Mouse (Mus musculus): ENCODE results near the gene Galnt6.

The Galnt6 gene

DNA sequence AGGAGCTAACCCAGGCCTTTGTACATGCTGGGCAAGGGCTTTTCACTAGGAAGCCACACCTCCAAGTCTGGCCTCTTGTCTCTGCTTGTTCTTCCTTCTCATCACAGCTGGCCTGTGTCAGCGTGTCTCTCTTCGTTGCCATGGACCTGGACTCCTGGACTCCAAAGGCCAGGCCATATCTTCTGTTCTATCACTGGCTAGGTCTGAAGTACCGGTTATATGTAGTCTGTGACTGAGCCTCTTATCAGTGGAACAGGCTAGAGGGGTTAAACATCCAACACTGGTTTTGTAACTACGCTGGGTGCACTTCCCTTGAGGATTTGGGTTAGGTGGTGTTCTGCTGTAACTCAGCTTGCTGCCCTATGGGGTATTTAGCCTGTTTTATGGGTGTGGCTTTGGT lies 7.2 kb downstream of the Galnt6 start:
- DNase-seq (ENCODE audit: low read depth, low spot score) = no peak

DNA sequence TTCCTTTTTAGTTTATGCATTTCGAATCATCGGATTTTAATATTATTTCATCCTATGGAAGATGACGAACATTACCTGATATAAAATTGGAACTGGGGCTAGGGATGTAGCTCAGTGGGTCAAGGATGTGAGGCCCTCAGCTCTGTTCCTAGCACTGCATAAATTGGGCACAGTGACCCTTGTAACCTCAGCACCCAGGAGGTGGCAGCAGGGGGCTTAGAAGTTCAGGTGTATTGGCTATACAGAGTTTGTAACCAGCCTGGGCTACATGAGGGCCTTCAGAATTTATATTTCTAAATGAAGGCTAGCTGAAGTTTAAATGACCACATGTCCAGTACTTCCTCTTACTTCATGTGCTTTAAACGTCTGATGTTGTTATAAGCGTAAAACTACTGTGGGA lies 7.7 kb downstream of the Galnt6 start:
- DNase-seq (ENCODE audit: low read depth, low spot score) = no peak

DNA sequence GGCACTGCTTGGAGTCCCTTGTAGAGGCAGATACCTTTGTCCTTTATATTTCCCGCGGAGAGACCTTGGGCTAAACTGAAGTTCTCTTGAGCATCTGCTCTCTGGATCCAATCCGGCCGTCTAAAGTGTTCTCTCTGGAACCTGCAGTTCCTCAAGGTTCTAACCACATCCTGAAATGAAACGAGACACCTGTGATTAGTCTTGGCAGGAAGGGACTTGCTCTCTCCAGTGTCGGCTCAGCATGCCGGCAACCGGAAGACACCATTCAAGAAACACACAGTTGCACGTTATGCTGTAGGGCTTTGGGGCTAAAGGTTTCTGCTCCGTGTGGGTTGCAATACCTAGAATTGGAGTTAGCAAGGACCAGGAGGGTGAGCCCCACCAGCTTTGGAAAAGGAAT lies 9.1 kb downstream of the Galnt6 start:
- DNase-seq (ENCODE audit: low read depth, low spot score) = no peak

DNA sequence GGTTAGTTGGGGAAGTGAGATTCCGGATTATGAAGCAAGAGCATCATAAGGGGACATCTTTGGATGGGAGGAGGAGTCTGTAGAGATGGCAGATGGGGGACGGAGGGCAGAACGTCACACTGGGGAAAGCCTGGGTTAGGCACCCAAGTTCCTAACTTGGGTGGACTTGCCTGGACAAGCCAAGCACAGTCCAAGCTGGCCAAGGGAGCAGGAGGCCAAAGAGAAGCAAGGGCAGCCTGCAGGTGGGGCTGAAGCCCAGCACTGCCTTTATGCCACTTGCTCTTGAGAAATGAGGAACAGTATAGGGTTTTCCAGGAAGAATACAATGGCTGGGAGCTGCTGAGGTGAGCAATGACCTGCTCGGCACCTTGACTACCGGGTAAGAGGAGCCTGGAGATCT lies 10.0 kb downstream of the Galnt6 start:
- no peak for DNase-seq (ENCODE audit: low read depth, low spot score)

DNA sequence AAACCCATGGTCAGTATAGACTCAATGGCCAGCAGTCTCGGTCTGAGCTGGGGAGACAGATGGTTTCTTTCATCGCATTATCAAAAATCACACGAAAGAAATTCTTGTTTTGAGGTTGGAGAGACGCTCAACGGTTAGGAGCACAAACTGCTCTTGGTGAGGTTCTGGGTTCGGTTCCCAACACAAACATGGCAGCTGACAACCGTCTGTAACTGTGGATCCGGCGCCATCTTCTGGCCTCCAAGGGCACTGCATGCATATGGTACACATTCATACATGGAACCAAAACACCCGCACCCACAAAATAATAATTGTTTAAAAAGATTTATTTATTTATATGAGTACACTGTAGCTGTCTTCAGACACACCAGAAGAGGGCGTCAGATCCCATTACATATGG lies 10.6 kb downstream of the Galnt6 start:
- DNase-seq (ENCODE audit: low read depth, low spot score) = no peak

DNA sequence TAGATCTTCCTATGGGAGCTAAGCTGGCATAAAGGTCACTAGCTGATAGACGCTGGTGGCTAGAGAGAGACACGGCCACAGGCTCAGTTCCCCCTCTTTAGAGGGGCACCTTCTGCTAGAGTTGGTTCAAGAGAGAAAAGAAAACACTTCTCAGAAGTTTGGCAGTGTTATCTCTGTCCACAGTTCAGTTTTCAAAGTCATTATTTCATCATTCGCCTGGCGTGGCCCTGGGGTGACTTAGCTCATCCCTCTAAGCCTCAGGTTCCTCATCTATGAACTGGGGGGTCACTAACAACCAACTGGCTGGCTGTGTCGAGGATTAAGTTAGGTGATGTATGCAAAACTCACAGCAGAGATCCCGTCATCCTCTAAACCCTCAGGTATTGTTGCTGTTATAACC lies 11.2 kb downstream of the Galnt6 start:
- no peak for DNase-seq (ENCODE audit: low read depth, low spot score)

DNA sequence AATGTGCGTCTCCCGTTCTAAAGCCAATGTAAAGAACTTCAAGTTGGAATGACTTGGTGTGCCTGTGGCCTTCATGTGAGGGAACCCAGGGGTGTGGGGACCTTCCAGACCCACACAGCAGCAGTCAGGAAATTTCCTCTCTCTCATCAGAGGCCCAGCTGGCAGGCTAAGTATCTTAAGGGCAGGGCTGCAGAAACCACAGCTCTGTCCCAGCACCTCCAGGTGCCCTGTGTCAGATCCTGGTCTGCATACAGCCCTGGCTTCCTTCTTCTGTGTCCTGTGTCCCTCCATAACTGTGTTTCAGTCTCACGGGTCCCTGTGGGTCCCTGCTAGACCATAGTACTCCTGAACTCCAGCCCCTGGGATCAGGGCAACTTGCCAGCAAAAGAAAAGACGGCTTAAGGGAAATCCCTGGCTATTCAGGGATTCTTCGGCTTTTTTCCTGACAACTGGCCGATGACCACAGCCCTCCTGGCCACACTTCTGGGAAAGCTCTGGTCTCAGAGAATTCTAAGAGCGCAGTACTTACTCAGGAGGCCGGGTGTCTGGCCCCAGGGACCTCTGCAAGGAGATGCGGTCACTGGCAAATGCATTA lies 13.7 kb downstream of the Galnt6 start:
- no peak for DNase-seq (ENCODE audit: low read depth, low spot score)

DNA sequence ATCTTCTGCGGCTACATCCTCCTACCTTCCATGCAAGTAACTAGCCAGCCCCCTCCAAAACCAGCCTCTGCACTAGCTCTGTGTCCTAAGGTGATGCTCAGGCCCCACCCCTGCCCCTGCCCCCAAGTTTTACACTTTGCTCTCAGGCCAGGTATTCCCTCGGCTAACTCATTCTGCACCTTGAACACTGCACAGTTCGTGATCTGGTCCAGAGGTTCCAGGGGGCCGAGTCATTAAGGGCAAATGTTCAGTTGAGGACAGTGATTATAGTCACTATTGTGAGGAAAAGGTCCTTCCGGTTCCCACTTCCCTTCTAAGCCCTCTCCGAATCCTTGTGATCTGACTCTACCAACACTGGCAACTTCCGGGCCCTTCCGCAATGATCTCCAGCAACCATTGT lies 14.7 kb downstream of the Galnt6 start:
- no peak for DNase-seq (ENCODE audit: low read depth, low spot score)

DNA sequence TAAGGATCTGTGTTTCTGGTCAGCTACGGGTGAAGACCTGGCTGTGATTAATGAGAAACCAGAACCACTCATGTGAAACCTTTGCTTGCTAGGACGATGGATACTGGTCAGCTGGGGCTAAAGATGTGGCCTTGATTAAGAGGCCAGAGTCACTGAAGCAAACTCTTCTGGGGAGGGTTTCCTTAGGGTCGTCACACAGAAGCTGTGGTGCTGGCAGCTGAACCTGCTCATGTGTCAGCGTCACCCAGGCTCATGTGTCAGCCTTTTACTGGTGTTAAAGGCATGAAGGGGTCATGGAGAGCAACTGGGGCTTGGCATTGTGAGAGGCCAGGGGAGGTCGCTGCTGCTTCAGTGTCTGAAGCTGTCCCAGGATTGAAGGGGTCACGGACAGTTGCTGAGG lies 18.3 kb downstream of the Galnt6 start:
- DNase-seq (ENCODE audit: low read depth, low spot score) = no peak

DNA sequence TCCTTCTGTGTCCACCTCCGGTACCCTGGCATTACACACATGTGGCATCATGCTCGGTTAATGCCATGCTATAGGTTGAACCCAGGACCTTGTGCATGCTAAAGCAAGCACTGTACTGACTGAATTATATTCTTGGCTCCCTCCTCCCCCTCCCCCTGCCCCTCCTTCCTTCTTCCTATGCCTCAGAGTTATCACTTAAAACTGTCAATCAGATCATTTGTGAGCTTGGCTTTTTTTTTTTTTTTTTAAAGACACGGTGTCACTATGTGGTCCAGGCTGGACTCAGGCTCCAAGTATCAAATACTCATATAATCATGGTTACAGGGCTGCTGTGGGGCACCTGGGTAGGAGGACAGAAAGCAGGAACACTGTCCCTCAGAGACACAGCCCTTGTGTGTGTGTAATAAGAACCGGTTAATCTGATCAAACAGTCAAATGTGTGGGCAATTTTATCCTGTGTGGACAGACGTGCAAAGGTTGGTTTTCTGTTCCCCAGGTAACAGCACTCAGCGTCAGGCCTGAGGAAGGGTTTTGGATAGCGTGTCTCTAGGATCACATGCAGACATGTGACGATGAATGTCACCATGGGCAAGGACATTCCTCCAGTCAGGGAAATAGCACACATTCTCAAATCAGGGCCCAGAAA lies 20.6 kb downstream of the Galnt6 start:
- no peak for DNase-seq (ENCODE audit: low read depth, low spot score)

DNA sequence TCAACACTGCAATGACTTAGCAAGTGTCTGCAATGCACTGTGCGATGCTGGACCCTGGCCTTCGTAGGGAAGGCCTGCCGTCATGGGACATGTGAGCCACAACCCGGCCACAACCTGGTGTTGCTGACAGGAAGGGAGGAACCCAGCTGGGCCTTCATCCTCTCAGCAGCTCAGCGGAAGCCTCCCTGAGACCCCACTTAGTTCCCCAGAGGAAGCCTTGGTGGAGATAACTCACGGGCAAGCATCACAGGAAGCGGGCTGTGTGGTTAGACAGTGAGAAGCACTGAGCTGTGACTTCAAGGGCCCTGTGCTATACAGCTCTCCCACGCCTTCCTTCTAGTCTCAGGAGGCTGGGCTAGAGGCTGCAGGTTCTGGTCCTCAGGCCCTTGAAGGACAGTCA lies 22.9 kb downstream of the Galnt6 start:
- DNase-seq (ENCODE audit: low read depth, low spot score) = no peak

DNA sequence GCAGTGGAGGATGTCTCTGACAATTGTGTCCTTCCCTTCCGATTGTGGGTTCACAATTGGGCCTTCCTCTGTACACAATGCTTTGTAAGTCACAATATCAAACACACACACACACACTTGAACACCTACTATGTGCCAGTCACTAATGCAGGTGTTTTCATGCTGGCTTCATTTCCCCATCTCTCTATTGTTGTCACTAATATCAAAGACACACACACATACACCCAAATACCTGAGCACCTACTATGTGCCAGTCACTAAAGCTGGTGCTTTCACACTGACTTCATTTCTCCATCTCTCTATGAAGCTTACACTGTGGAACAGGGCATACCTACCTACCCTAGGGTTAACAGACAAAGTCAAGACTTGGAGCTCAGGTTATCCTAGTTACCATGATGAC lies 23.8 kb downstream of the Galnt6 start:
- no peak for DNase-seq (ENCODE audit: low read depth, low spot score)

DNA sequence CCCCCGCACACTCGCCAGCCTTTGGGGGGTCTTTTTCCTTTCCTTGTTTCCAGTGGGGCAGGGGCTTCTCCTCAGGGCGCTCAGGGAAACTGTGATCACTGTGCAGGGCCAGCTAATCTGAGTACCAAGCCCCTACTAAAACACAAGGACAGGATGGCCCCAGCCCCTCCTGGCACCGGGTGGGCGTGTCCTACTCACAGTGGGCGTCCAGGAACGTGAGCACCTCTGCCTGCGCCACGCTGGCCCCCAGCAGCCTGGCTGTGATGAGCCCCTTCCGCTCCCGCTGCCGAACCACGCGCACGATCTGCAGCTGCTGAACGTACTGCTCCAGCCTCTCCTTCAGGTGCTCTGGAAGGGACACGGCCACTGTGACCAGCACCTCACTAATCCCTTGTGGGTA lies 25.3 kb downstream of the Galnt6 start:
- no peak for DNase-seq (ENCODE audit: low read depth, low spot score)

DNA sequence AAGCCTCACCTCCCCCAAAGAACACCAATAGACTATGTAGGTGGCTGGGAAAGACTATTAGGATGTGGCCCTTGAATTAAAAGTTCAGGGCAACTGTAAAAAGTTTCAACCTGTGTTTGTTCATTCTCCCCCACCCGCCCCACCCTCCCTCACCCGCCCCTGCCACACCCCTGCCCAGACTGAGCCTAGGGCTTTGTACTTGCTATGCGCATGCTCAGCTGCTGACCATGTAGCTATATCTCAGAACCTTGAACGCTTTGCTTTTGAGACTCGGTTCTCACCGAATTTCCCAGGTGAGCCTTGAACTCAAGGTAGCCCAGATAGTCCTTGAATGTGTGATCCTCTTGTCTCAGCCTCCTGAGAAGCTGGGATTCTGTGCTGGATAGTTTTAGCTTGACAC lies 27.3 kb downstream of the Galnt6 start:
- DNase-seq (ENCODE audit: low read depth, low spot score) = no peak

DNA sequence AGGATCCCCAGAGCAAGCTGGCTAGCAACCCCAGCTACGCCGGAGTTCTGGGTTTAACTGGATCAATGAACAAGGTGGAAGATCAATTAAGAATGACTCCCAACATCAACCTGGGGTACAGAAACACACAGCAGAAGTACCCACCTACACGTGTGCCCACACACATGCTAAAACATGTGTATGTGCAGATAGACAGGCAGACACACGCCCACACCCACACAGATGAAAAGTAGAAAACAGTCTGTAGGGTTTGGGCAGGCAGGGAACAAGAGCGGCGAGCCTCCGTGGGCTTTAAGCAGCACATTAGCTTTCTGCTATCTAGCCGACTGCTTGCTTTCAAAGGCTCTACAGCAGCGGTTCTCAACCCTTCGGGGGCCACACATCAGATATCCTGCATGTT lies 28.1 kb downstream of the Galnt6 start:
- no peak for DNase-seq (ENCODE audit: low read depth, low spot score)

DNA sequence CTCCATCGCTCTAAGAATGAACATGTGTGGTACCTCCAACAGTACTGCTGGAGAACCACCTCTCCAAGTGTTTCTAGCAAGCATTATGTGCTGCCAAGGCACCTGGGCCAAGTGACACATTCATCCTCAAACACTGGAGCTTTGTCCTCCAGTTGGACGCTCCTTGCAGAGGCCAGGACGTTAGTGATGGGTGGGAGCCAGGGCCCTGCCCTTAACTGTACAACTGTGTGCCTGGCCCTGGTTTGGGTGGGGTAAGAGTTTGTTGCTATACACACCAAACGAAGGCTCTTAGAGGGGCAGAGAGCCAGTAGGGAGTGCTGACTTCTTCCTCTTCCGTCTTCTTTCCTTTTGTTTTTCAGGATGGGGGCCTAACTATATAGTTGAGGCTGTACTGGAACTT lies 28.8 kb downstream of the Galnt6 start:
- no peak for DNase-seq (ENCODE audit: low read depth, low spot score)

DNA sequence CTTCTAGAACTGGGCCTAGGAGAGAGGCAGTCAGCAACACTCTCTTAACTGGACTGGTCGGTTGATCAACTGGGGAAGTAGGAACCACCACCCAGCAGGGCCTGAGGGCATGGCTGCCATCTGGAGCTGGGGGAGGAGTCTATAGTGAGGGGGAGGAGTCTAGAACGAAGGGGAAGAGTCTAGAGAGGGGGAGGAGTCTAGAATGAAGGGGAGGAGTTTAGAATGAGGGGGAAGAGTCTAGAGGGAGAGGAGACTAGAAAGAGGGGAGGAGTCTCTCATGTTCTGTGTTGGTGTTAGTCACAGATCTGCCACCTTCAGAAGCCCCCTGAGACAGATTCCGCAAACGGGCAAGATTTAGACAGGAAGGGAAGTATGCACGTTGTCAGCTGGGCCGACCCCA lies 29.8 kb downstream of the Galnt6 start:
- DNase-seq (ENCODE audit: low read depth, low spot score) = no peak

DNA sequence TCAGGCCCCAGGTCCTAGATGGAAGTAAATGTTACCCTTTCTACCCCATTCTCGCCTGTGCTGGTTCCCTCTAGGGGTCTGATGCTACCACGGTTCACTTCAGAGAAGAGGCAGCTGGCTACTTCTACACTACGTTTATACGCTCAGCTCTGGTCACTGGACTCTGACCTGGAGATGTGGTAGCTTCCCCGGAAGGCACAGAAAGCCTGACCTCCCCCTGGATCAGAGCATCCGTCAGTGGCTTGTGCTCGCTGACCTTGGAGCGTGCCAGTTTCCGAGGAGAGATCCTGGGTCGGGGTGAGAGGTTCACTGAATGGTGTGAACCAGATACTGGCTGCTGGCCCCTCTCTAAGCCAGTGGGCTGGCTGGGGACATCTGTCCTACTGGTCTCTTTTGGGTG lies 31.1 kb downstream of the Galnt6 start:
- DNase-seq (ENCODE audit: low read depth, low spot score) = no peak

DNA sequence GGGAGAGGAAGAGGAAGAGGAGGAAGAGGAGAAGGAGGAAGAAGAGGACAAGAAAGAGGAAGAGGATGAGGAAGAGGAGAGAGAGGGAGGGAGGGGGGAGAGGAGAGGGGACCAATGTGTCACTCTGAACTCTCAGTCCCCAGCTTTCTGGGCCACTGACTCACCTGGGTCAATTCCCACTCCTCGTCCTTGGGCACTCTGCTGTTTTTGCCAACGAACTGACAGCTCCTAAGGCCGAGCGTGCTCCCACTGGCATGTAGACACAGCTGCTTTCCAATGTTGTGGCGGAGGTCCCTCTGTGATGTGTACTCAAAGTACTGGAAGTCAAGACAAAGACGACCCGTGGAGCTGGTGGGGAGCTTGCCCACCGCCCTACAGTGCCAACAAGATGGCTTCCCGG lies 34.8 kb downstream of the Galnt6 start:
- no peak for DNase-seq (ENCODE audit: low read depth, low spot score)

DNA sequence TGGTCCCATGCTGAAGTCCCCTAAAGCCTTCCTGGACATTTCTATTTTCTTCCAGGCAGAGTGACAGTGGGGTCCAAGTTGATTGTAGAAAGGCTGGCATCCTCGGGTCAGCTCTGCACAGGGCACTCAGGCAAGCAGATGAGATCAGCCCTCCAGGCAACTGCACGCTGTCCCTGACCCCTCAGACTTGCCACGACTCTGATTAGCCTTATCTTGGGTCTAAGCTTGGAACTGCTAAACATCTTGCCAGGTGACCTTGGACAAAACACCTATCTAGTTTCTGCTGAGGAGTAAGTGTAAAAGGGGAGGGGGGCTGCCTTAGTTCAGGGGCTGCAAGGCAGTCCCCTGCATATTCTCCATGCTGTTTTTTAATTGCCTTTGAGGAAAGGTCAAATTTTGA lies 37.2 kb downstream of the Galnt6 start:
- no peak for DNase-seq (ENCODE audit: low read depth, low spot score)

DNA sequence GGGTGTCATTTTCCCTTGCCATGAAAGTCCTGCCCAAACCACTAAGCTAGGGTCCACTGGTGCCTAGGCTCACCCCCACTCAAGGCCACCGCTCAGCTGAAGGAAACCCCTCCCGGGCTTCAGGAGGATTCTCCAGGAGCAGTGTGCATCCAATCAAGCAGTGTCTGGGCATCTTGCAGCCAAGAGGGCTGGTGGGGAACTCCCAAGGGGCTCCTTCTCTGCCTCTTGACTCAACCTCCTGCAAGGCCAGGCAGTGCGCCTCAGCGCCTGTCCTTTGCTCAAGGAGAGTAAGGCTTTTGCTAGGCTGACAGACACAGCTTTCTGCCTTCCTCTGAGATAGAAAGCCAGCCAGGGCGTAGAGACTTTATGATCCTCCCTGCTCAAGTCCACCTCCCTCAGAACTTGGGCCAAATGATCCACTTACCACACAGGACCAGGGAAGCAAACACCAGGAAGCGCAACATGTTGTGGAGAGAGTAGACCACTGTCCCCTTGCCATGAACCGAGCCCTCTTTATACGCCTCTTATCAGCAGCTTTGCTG lies 41.7 kb downstream of the Galnt6 start, which contains the start of gene Cela1:
Cela1 (minus strand) TSS at position 492 of the 542 bp plus-strand sequence.
- DNase-seq (ENCODE audit: low read depth, low spot score) = no peak

DNA sequence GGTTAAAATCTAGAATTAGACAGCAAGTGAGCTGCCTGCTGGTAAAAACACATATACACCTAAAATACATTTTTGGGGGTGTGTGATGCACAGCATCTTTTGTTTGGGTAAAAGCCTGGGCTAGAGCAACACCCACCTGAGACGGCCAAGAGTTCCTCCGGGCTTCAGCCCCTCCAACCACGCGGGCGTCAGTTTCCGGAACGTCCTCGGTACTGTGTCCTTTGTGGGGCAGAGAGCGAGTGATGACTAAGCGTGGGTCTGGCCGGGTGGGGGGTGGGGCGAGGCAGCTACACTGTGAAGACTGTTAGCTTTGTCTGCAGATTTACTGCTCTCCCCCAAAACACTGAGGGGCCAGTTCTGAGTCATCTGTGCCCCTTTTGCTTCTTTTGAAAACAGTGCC lies 42.2 kb downstream of the Galnt6 start:
- no peak for DNase-seq (ENCODE audit: low read depth, low spot score)

DNA sequence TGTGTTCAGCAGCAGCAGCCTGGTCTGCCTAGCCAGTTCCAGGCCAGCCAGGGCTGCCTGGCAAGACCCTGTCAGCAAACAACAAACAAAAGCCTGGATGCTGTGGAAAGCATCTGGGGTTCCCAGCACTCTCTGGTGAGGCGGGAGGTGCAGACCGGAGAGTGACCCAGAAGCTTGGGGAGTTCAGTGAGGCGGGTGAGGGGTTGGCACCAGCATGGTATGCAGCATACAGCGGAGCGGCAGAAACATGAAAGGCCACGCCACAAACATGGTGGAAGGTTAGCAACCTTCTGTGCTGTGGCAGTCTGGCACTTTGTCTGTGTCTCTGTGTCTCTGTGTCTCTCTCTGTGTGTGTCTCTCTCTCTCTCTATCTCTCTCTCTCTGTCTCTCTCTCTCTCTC lies 42.7 kb downstream of the Galnt6 start:
- DNase-seq (ENCODE audit: low read depth, low spot score) = no peak

DNA sequence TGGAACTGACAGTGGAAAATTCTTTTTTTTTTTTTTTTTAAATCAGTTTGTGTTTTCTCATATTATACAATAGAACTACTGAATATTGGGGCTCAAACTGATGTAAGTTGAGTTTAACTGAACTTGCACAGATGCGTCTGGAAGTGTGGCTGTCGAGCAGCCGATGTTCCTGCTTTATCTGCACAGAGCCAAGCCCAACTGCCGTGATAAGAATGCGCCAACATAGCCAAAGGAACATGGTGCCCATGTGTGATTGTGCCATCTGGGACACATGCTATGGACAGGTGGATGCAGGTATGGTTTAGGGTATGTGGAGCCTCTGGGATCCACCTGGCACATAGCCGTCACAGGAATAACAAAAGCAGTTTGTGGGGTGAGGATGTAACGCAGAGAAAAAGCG lies 43.3 kb downstream of the Galnt6 start:
- DNase-seq (ENCODE audit: low read depth, low spot score) = no peak
